Mouse (Mus musculus): Measurements from ENCODE around the gene Trim67. TPM values are rescaled to one million over a fixed set of nuclear protein-coding genes. Genes with fewer than 3 reads are reported as not detected.
A peak's percentile ranks its signal among the peaks of the same experiment; 100 is the strongest.

Gene Trim67
- total RNA-seq (2012; rRNA removed): 0.04 and 0.08 TPM in 2 replicates
- not detected in 2 replicates for total RNA-seq (2014; rRNA removed)
- polyA plus RNA-seq (2012; ENCODE audit: insufficient read length, low read depth): 0.04 TPM in 1 of 2 replicates, not detected in the other

- Histone ChIP-seq H3K9me3 (replicated peaks; ENCODE audit: low read length) (peaks cover 17% of the 10 kb centered on the region), H3K4me3 (replicated peaks in 1 of 3; ENCODE audit: low read depth in 2 of 3, low read length in 2 of 3, poor library complexity in 1 of 3) (peak within 1 kb of the TSS; percentile 28 to 65 (median 39)), H3K36me3 (replicated peaks in 1 of 2; ENCODE audit: control insufficient read depth in 1 of 2, insufficient read depth in 1 of 2, low read length in 1 of 2) (no peaks in the 10 kb centered on the region), H3K79me2 (replicated peaks; ENCODE audit: control insufficient read depth, extremely low read depth, insufficient read depth, poor library complexity, severe bottlenecking) (no peaks in the 10 kb centered on the region), H3K4me2 (ENCODE audit: insufficient read depth, low read depth, poor library complexity, severe bottlenecking) (peak within 1 kb of the TSS; percentile 77), H3K27me3 (replicated peaks) (peaks cover 53% of the 10 kb centered on the region), H3K9ac (ENCODE audit: insufficient read depth, low read depth) (peak within 1 kb of the TSS; percentile 11; the same call in 1 of the 2 replicates), H3K27ac (ENCODE audit: insufficient read depth, low read depth) (peak within 1 kb of the TSS; percentile 38), H3K4me1 (ENCODE audit: control insufficient read depth in 1 of 2, insufficient read depth in 2 of 2) (peaks cover 7 to 20% of the 10 kb centered on the region in 2 experiments)
- peak; percentile 66 for DNase-seq (ENCODE audit: extremely low read depth)
- dilution Hi-C loops (cut with MboI; ENCODE audit: extremely low pct_ligation_motif_present, extremely low pct_unique_long_range_greater_than_20kb, low sequenced_read_pairs): no loop called here
- in situ Hi-C loops (cut with MboI; ENCODE audit: low pct_ligation_motif_present, low pct_unique_long_range_greater_than_20kb, low sequenced_read_pairs): no loop called here
- TF ChIP-seq E2F4 (IDR thresholded peaks at IDR 0.05; ENCODE audit: insufficient replicate concordance, low read depth, low read length) (no peak), POLR2A (IDR thresholded peaks at IDR 0.05; ENCODE audit: low read depth, low read length) (peak; percentile 64), USF2 (conservative IDR thresholded peaks at IDR 0.05; ENCODE audit: low read depth, low read length) (no peak), CHD2 (IDR thresholded peaks at IDR 0.05; ENCODE audit: low read length) (no peak; the same call in 1 of the 2 replicates), JUN (IDR thresholded peaks at IDR 0.05; ENCODE audit: insufficient read depth, low read depth, low read length) (no peak), TCF12 (IDR thresholded peaks at IDR 0.05; ENCODE audit: low read depth, low read length) (no peak; the same call in 1 of the 2 replicates), SIN3A (IDR thresholded peaks at IDR 0.05; ENCODE audit: low read length) (peak; percentile 12; the same call in 1 of the 2 replicates), RAD21 (IDR thresholded peaks at IDR 0.05; ENCODE audit: low read depth, low read length) (no peak), PAX5 (IDR thresholded peaks at IDR 0.05; ENCODE audit: low read length) (no peak), IRF4 (IDR thresholded peaks at IDR 0.05; ENCODE audit: low read depth, low read length) (0 out of 2 replicates have a peak, but pooled peaks have one; percentile 6), TBP (conservative IDR thresholded peaks at IDR 0.05; ENCODE audit: low read depth, low read length) (no peak), USF1 (IDR thresholded peaks at IDR 0.05; ENCODE audit: low read depth, low read length) (no peak), ELF1 (IDR thresholded peaks at IDR 0.05; ENCODE audit: low read depth, low read length) (no peak), BHLHE40 (IDR thresholded peaks at IDR 0.05; ENCODE audit: low read depth, low read length) (no peak), EP300 (IDR thresholded peaks at IDR 0.05; ENCODE audit: low read length) (no peak), HCFC1 (IDR thresholded peaks at IDR 0.05; ENCODE audit: low read depth, low read length) (no peak)
These were observed at the start of gene Trim67 for GRCm38 (mm10) chr8:124792708-124793107. Gene Trim67, plus strand, starts transcription at chr8:124793092.

DNA sequence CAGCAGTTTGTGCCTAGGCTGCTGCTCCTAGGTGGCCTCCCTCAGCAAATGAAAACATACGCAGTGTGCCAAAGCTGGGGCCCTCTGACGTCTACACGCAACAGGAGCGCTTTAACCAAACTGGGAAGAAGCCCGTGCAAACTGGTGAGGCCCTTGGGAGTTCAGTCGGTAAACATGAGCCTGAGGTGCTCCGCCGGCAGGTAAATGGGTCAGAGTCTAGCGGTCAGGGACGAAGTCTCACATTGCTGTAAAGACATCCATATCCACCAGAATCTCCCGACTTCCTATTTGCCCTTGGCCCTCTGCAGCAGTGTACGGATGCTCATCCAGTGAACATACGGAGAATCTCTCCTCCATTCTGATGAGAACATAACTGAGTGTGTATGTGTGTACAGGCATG lies 46.2 kb upstream of the Trim67 start:
- in situ Hi-C loops (cut with MboI; ENCODE audit: low pct_ligation_motif_present, low pct_unique_long_range_greater_than_20kb, low sequenced_read_pairs): no loop called here
- Histone ChIP-seq H3K27ac (ENCODE audit: insufficient read depth, low read depth) (no peak overlapping the region), H3K9ac (ENCODE audit: insufficient read depth, low read depth) (no peak overlapping the region), H3K36me3 (replicated peaks in 1 of 2; ENCODE audit: control insufficient read depth in 1 of 2, insufficient read depth in 1 of 2, low read length in 1 of 2) (peaks cover 0 to 33% of the 10 kb centered on the region in 2 experiments), H3K79me2 (replicated peaks; ENCODE audit: control insufficient read depth, extremely low read depth, insufficient read depth, poor library complexity, severe bottlenecking) (no peaks in the 10 kb centered on the region), H3K4me3 (replicated peaks in 1 of 3; ENCODE audit: low read depth in 2 of 3, low read length in 2 of 3, poor library complexity in 1 of 3) (no peak overlapping the region), H3K4me1 (ENCODE audit: control insufficient read depth in 1 of 2, insufficient read depth in 2 of 2) (peaks cover 12 to 49% of the 10 kb centered on the region in 2 experiments), H3K4me2 (ENCODE audit: insufficient read depth, low read depth, poor library complexity, severe bottlenecking) (no peak overlapping the region), H3K9me3 (replicated peaks; ENCODE audit: low read length) (peaks cover 4% of the 10 kb centered on the region), H3K27me3 (replicated peaks) (peaks cover 5% of the 10 kb centered on the region)
- TF ChIP-seq MXI1 (IDR thresholded peaks at IDR 0.05; ENCODE audit: low read depth, low read length) (no peak), EP300 (IDR thresholded peaks at IDR 0.05; ENCODE audit: low read length) (no peak), TCF12 (IDR thresholded peaks at IDR 0.05; ENCODE audit: low read depth, low read length) (no peak)
- DNase-seq (ENCODE audit: extremely low read depth): no peak
- dilution Hi-C loops (cut with MboI; ENCODE audit: extremely low pct_ligation_motif_present, extremely low pct_unique_long_range_greater_than_20kb, low sequenced_read_pairs): no loop called here
